Mouse (Mus musculus) layer of hippocampus, adult 2 months (tissue): ENCODE measurements around the gene Fhdc1. TPM values are rescaled to one million over a fixed set of nuclear protein-coding genes. Genes with fewer than 3 reads are reported as not detected.
A peak's percentile ranks its signal among the peaks of the same experiment; 100 is the strongest.

ENCODE experiments used
- DNase-seq, 2 experiments: peaks; one replicate each; pipeline ENCODE4 v3.0.0; 2022; ENCODE audit warnings: low spot score in 2 of 2
- H3K27ac ChIP-seq: fragments of 200-600 bp; 2 replicates; pipeline ENCODE4 v1.8.1; 2022
- H3K4me3 ChIP-seq: fragments of 200-600 bp; 2 replicates; pipeline ENCODE4 v1.8.1; 2022; ENCODE audit warnings: mild to moderate bottlenecking
- CTCF ChIP-seq: fragments of 200-600 bp; conservative IDR thresholded peaks from 2 replicates; pipeline ENCODE4 v1.8.1; 2022; ENCODE audit warnings: antibody characterized with exemption, mild to moderate bottlenecking, moderate library complexity
- total RNA-seq, 2 experiments: library from RNA; stranded (reverse); gene quantifications; 2 replicates each; pipeline ENCODE4 v1.2.3; 2021

The Fhdc1 gene
- total RNA-seq, 2 experiments from 2014 or later: 1.7 to 2.2 TPM

- no peak overlapping the region for H3K4me3 ChIP-seq
- no peak for DNase-seq
- TF ChIP-seq CTCF: no peak
- no peak overlapping the region for H3K27ac ChIP-seq
Measured at GRCm38 (mm10) chr3:84467419-84468110, 12.7 kb downstream of the Fhdc1 start.

GRCm38 (mm10) chr3:84465822-84466500 is 14.3 kb downstream of the Fhdc1 start:
- no peak overlapping the region for H3K4me3 ChIP-seq
- TF ChIP-seq CTCF: no peak
- no peak overlapping the region for H3K27ac ChIP-seq
- no peak for DNase-seq

- Histone ChIP-seq H3K4me3 (no peak overlapping the region), H3K27ac (no peak overlapping the region)
- no peak for TF ChIP-seq CTCF
- DNase-seq: no peak
Measured at GRCm38 (mm10) chr3:84461687-84462086, 18.5 kb downstream of the Fhdc1 start.

- DNase-seq: no peak
- Histone ChIP-seq H3K4me3 (no peak overlapping the region), H3K27ac (no peak overlapping the region)
- no peak for TF ChIP-seq CTCF
Measured at GRCm38 (mm10) chr3:84460952-84461351, 19.3 kb downstream of the Fhdc1 start.

- no peak overlapping the region for H3K4me3 ChIP-seq
- H3K27ac ChIP-seq: no peak overlapping the region
- DNase-seq: no peak
- no peak for TF ChIP-seq CTCF
Measured at GRCm38 (mm10) chr3:84460499-84460898, 19.7 kb downstream of the Fhdc1 start.

GRCm38 (mm10) chr3:84455733-84456417 is 24.4 kb downstream of the Fhdc1 start:
- TF ChIP-seq CTCF: no peak
- no peak for DNase-seq
- Histone ChIP-seq H3K27ac (no peak overlapping the region), H3K4me3 (no peak overlapping the region)

- Histone ChIP-seq H3K27ac (no peak overlapping the region), H3K4me3 (no peak overlapping the region)
- TF ChIP-seq CTCF: no peak
- no peak for DNase-seq
Measured at GRCm38 (mm10) chr3:84450651-84451050, 29.6 kb downstream of the Fhdc1 start.

- DNase-seq: no peak
- TF ChIP-seq CTCF: no peak
- no peak overlapping the region for H3K27ac ChIP-seq
- H3K4me3 ChIP-seq: no peak overlapping the region
Measured at GRCm38 (mm10) chr3:84449015-84449414, 31.2 kb downstream of the Fhdc1 start.

GRCm38 (mm10) chr3:84447803-84448202 is 32.4 kb downstream of the Fhdc1 start:
- Histone ChIP-seq H3K4me3 (no peak overlapping the region), H3K27ac (no peak overlapping the region)
- TF ChIP-seq CTCF: no peak
- DNase-seq: no peak

GRCm38 (mm10) chr3:84445838-84446237 is 34.4 kb downstream of the Fhdc1 start:
- Histone ChIP-seq H3K27ac (no peak overlapping the region), H3K4me3 (no peak overlapping the region)
- no peak for TF ChIP-seq CTCF
- no peak for DNase-seq

GRCm38 (mm10) chr3:84442890-84443289 is 37.3 kb downstream of the Fhdc1 start:
- DNase-seq: no peak
- no peak for TF ChIP-seq CTCF
- no peak overlapping the region for H3K27ac ChIP-seq
- H3K4me3 ChIP-seq: no peak overlapping the region

GRCm38 (mm10) chr3:84439431-84440210 is 40.6 kb downstream of the Fhdc1 start:
- Histone ChIP-seq H3K4me3 (no peak overlapping the region), H3K27ac (no peak overlapping the region)
- no peak for TF ChIP-seq CTCF
- DNase-seq: peak; percentile 46 to 55

GRCm38 (mm10) chr3:84438840-84439239 is 41.4 kb downstream of the Fhdc1 start:
- H3K27ac ChIP-seq: no peak overlapping the region
- DNase-seq: no peak
- no peak for TF ChIP-seq CTCF
- H3K4me3 ChIP-seq: no peak overlapping the region
